Mouse (Mus musculus): ENCODE data around the gene Tnfrsf1a.

Tnfrsf1a gene

GRCm38 (mm10) chr6:125321114-125321855 lies 27.9 kb upstream of the Tnfrsf1a start:
- in situ Hi-C loops (cut with MboI; ENCODE audit: low pct_unique_long_range_greater_than_20kb in 1 of 2, low sequenced_read_pairs in 2 of 2, unreplicated experiment in 1 of 2): no loop called here

DNA sequence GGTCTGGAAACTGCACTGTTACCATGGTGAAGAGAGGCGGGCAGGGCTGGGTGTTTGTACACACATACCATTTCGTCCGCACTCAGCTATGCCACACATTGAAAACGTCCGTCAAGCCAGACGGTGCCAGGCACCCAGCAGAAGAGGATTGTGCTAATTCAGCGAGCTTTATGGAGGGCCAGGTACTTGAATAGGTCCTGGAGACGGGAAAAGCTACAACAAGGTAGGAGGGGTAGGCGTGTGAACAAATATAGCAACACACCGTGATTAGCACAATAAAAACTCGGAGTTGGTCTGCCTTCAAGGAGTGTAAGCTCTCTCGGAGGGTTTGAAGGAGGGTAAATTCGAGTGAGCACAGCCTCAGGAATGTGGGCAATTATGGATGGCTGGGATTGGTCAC lies 26.4 kb upstream of the Tnfrsf1a start:
- in situ Hi-C loops (cut with MboI; ENCODE audit: low pct_unique_long_range_greater_than_20kb in 1 of 2, low sequenced_read_pairs in 2 of 2, unreplicated experiment in 1 of 2): no loop called here

GRCm38 (mm10) chr6:125323547-125323946 lies 25.6 kb upstream of the Tnfrsf1a start:
- in situ Hi-C loops (cut with MboI; ENCODE audit: low pct_unique_long_range_greater_than_20kb in 1 of 2, low sequenced_read_pairs in 2 of 2, unreplicated experiment in 1 of 2): no loop called here

GRCm38 (mm10) chr6:125325337-125325736 lies 23.8 kb upstream of the Tnfrsf1a start:
- in situ Hi-C loops (cut with MboI; ENCODE audit: low pct_unique_long_range_greater_than_20kb in 1 of 2, low sequenced_read_pairs in 2 of 2, unreplicated experiment in 1 of 2): no loop called here

GRCm38 (mm10) chr6:125328243-125328642 lies 20.9 kb upstream of the Tnfrsf1a start:
- in situ Hi-C loops (cut with MboI; ENCODE audit: low pct_unique_long_range_greater_than_20kb in 1 of 2, low sequenced_read_pairs in 2 of 2, unreplicated experiment in 1 of 2): no loop called here

DNA sequence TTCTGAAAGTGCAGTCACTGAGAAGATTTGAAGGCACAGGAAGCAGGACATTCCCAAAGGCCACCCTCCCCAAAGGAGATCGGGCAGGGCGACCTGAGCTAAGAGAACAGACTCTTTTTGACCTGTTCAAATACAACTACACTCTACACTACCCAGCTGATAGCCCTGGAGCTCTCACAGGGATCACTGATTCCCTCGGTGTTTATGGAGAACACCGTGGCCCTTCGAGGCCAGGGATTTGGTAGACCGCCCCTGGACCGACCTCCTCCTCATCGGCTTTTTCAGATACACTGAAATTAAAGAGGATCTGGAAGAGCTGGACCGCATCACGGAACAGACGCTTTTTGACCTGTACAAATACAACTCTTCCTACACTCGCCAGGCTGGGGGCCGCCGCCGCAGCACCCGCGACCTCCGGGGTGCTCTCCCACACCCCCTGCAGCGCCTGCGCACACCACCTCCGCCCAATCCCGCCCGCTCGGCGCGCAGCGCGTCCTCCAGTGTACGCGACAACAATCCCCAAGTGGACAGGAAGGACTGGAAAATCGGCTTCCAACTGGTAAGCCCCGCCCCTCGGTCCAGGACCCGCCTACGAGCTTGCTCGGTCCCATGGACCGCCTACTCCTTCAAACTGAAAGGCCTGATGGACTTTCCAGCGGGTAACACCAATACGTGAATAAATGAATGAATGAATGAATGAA lies 18.4 kb upstream of the Tnfrsf1a start:
- in situ Hi-C loops (cut with MboI; ENCODE audit: low pct_unique_long_range_greater_than_20kb in 1 of 2, low sequenced_read_pairs in 2 of 2, unreplicated experiment in 1 of 2): no loop called here

DNA sequence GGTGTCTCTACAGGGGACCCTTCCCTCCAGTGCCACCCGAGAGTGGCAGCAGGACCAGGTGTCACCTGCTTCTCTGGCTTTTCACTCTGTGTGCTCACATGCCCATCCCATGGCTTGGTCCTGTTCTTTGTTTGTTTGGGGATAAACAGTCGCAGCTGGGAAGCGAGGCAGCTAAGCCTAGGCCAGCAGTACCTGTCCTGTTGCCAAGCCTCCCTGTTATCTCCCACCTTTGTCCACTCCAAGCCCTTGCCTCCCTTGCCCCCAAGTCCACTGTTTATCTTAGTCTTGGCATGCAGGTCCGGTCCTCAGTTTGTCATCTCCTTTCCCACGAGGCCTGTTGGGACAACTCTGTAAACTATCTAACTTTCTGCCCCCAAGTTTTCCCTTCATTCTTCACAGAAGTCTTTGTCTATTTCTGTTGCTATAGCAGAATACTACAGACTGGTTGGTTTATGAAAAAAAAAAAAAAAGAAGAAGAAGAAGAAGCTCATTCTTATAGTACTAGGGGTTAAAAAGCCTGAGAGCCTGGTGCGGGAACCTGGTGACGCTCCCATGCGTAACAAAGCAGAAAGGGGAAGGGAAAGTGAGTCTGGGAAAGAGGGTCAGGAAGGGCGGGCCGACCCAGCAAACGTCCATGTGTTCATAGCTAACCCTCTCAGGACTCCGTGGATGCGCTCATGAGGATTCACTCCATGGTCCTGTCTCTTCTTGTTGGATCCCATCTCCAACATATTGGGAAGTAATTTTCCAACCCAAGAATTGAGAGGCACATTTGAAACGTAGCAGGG lies 15.9 kb upstream of the Tnfrsf1a start:
- in situ Hi-C loops (cut with MboI; ENCODE audit: low pct_unique_long_range_greater_than_20kb in 1 of 2, low sequenced_read_pairs in 2 of 2, unreplicated experiment in 1 of 2): no loop called here

DNA sequence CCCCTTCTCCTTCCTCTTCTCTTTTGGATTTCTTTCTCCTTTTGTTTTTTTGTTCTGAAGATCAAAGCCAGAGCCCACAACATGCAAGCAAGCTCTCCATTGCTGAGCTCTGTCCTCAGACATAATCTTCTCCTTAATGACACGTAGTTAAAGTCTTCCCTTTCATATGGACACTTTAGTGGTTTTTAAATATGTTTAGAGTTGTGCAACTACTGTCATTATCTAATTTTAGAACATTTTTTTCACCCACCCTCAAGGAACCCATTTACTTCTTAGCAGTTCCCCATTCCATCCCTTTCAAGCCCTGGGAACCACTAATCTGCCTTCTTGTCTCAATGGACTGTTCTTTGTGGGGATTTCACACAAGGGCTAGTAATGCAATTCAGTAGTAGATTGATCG lies 14.8 kb upstream of the Tnfrsf1a start:
- in situ Hi-C loops (cut with MboI; ENCODE audit: low pct_unique_long_range_greater_than_20kb in 1 of 2, low sequenced_read_pairs in 2 of 2, unreplicated experiment in 1 of 2): no loop called here

GRCm38 (mm10) chr6:125338791-125339660 lies 10.1 kb upstream of the Tnfrsf1a start:
- in situ Hi-C loops (cut with MboI; ENCODE audit: low pct_unique_long_range_greater_than_20kb in 1 of 2, low sequenced_read_pairs in 2 of 2, unreplicated experiment in 1 of 2): no loop called here

DNA sequence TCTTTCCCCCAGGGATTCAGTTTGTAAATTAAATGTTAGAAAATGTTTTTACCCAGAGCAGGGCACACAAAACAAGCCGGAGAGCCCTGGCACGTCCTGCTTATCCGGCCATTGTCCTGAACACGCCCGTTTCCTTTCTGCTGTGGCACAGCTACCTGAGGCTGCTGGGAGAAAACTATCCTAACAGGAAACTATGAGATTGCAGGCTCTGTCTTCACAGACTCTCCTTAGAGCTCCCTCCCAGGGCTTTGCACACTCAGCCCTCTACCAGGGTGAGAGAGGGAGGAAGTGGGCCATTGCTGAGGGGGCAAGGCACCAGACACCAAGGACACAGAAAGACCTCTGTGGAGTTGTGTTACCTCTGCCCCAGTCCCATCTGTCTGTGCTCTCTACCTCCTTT lies 8.9 kb upstream of the Tnfrsf1a start:
- in situ Hi-C loops (cut with MboI; ENCODE audit: low pct_unique_long_range_greater_than_20kb in 1 of 2, low sequenced_read_pairs in 2 of 2, unreplicated experiment in 1 of 2): no loop called here

DNA sequence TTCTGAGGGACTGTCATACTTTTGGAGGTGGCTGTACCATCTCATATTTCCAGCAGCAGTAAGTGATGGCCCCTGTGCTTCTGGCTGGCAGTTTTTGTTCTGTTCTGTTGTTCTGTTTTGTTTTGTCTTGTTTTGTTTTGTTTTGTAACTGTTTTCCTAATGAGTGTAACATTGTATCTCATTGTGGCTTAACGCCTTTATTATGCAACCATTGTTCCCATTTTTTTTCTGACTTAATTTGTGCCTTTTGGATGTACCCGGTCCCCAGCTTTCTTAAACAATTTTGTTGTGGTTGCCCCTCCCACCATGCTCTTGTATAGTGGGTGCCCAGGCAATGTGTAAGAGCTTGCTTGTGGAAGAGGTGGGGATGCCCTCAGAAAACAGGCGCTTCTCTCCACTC lies 7.0 kb upstream of the Tnfrsf1a start:
- in situ Hi-C loops (cut with MboI; ENCODE audit: low pct_unique_long_range_greater_than_20kb in 1 of 2, low sequenced_read_pairs in 2 of 2, unreplicated experiment in 1 of 2): no loop called here

GRCm38 (mm10) chr6:125344084-125344483 lies 5.1 kb upstream of the Tnfrsf1a start:
- in situ Hi-C loops (cut with MboI; ENCODE audit: low pct_unique_long_range_greater_than_20kb in 1 of 2, low sequenced_read_pairs in 2 of 2, unreplicated experiment in 1 of 2): no loop called here

GRCm38 (mm10) chr6:125344866-125345265 lies 4.3 kb upstream of the Tnfrsf1a start:
- in situ Hi-C loops (cut with MboI; ENCODE audit: low pct_unique_long_range_greater_than_20kb in 1 of 2, low sequenced_read_pairs in 2 of 2, unreplicated experiment in 1 of 2): no loop called here

GRCm38 (mm10) chr6:125345625-125346024 lies 3.5 kb upstream of the Tnfrsf1a start:
- in situ Hi-C loops (cut with MboI; ENCODE audit: low pct_unique_long_range_greater_than_20kb in 1 of 2, low sequenced_read_pairs in 2 of 2, unreplicated experiment in 1 of 2): no loop called here

DNA sequence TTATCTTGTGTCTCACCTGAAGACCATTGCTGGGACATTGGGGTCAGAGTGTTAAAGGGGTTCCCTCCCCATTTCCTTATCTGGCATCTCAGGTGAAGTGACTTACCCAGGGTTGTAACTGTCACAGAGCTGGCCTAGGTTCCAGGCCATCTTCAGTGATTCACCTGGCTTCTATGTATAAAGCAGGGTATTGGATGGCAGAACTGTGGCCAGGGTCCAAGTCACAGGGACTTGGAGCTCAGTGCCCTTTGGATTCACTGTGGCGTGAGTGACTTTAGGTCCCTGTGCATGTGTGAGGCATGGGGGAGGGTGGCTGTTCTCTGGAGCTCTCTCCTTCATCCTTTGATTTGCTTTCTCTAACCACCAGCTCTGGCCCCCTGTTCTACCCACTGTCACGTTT lies 3.1 kb upstream of the Tnfrsf1a start:
- in situ Hi-C loops (cut with MboI; ENCODE audit: low pct_unique_long_range_greater_than_20kb in 1 of 2, low sequenced_read_pairs in 2 of 2, unreplicated experiment in 1 of 2): no loop called here

GRCm38 (mm10) chr6:125349575-125350230 lies 541 bp downstream of the Tnfrsf1a start:
- in situ Hi-C loops (cut with MboI; ENCODE audit: low pct_unique_long_range_greater_than_20kb in 1 of 2, low sequenced_read_pairs in 2 of 2, unreplicated experiment in 1 of 2): no loop called here

GRCm38 (mm10) chr6:125350231-125350994 lies 1.3 kb downstream of the Tnfrsf1a start:
- in situ Hi-C loops (cut with MboI; ENCODE audit: low pct_unique_long_range_greater_than_20kb in 1 of 2, low sequenced_read_pairs in 2 of 2, unreplicated experiment in 1 of 2): no loop called here

Measured in mouse embryonic stem cell (cell line).